Mouse (Mus musculus) hindbrain, embryonic 16.5 days (tissue): Measurements from ENCODE around the gene Dpp6. TPM values are rescaled to one million over a fixed set of nuclear protein-coding genes. Genes with fewer than 3 reads are reported as not detected.

ENCODE experiments used
- ATAC-seq: fragments of 200-750 bp; cut with Nextera tagmentation; 2 replicates; pipeline ENCODE4 v1.8.0; 2017; ENCODE audit warnings: moderate TSS enrichment, moderate library complexity
- H3K27ac ChIP-seq: fragments of 300-500 bp; sonication (generic); 2 replicates; pipeline ENCODE4 v1.5.1; 2014; ENCODE audit warnings: low read depth, mild to moderate bottlenecking, control low read depth, low read length, moderate library complexity
- H3K27me3 ChIP-seq: fragments of 300-500 bp; sonication (generic); replicated peaks from 2 replicates; pipeline ENCODE4 v1.6.1; 2014; ENCODE audit warnings: low read length; ENCODE audit not compliant: control insufficient read depth, insufficient read depth
- H3K36me3 ChIP-seq: fragments of 300-500 bp; sonication (generic); 2 replicates; pipeline ENCODE4 v1.6.1; 2014; ENCODE audit warnings: mild to moderate bottlenecking, low read length, moderate library complexity, mixed read lengths; ENCODE audit not compliant: control insufficient read depth, insufficient read depth
- H3K4me1 ChIP-seq: fragments of 300-500 bp; sonication (generic); 2 replicates; pipeline ENCODE4 v1.6.1; 2014; ENCODE audit warnings: low read depth, low read length; ENCODE audit not compliant: control insufficient read depth, insufficient read depth
- H3K4me2 ChIP-seq: fragments of 300-500 bp; sonication (generic); 2 replicates; pipeline ENCODE4 v1.6.1; 2014; ENCODE audit warnings: mild to moderate bottlenecking, low read length, control low read depth, moderate library complexity
- H3K4me3 ChIP-seq: fragments of 300-500 bp; sonication (generic); 2 replicates; pipeline ENCODE4 v1.5.1; 2014; ENCODE audit warnings: mild to moderate bottlenecking, low read length, control low read depth, moderate library complexity
- H3K9ac ChIP-seq: fragments of 300-500 bp; sonication (generic); 2 replicates; pipeline ENCODE4 v1.6.1; 2014; ENCODE audit warnings: low read depth, mild to moderate bottlenecking, control low read depth, low read length, moderate library complexity
- H3K9me3 ChIP-seq: fragments of 300-500 bp; sonication (generic); 2 replicates; pipeline ENCODE4 v1.6.1; 2014; ENCODE audit warnings: mild to moderate bottlenecking, low read length, moderate library complexity; ENCODE audit not compliant: control insufficient read depth
- WGBS: fragments of 180-500 bp; shearing (Covaris S2); extraction: QIAGEN DNeasy Blood & Tissue Kit; methylation state at CpG from one replicate; pipeline ENCODE4 v1.1.7; 2014; 5-methylcytosine and 5-hydroxymethylcytosine counted together
- polyA plus RNA-seq: library from polyadenylated mRNA; unstranded; fragments of >200 nt; fragmentation: Nextera tagmentation; extraction: Ambion mirVana; gene quantifications from 2 replicates; pipeline ENCODE4 v1.2.1, GENCODE M21; 2015

Gene Dpp6
- polyA plus RNA-seq, 1 experiment from 2014 or later, result 97.0 TPM

DNA sequence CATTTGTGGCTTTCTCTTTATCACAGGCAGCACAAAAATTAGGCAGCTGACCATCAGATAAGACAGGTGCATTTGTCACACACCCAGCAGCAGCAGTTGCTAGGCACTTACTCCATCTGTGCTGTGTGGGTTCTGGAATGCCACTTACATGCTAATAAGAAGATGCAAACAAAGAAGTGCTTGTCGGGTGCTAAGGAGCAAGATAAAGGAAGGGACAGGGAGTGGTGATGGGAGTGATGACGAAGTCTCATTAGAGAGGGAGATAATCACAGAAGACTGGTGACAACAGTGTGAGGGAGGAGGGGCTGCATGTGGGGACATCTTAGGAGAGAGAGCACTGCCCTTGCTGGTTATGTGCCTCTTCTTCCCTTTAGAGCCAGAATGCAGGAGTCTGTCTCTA is 174.6 kb downstream of the Dpp6 start:
- Histone ChIP-seq H3K4me2 (no peak overlapping the region), H3K4me1 (peaks cover 6% of the 10 kb centered on the region), H3K27ac (no peak overlapping the region), H3K4me3 (no peak overlapping the region), H3K27me3 (no peaks in the 10 kb centered on the region), H3K9ac (no peak overlapping the region), H3K36me3 (no peaks in the 10 kb centered on the region), H3K9me3 (no peaks in the 10 kb centered on the region)
- 4% methylated on average over 2 of the region's 2 CpGs for WGBS
- ATAC-seq, result peak; percentile 61

DNA sequence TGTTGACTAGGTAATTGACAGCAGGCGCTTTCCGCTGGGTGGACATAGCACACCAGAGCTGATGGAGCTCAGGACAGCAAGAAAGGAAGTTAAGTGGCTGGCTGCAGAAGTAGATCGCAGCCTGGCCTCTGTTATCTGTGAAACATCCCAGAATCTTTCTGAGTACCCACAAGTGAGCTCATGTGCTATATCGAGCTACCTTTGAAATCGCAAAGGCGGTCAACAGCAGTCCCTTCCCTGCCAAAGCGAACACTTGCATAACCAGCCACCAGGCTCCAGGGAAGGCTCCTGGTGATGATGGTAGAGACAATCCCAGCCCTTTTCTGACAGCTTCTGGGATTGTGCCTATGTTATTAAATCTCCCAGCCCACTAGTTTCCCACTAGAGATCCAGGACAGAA is 186.5 kb downstream of the Dpp6 start:
- H3K4me3 ChIP-seq, result no peak overlapping the region
- H3K36me3 ChIP-seq, result no peaks in the 10 kb centered on the region
- no peak overlapping the region for H3K9ac ChIP-seq
- 95% methylated on average over 7 of the region's 7 CpGs for WGBS
- H3K4me2 ChIP-seq, result no peak overlapping the region
- no peaks in the 10 kb centered on the region for H3K9me3 ChIP-seq
- H3K27me3 ChIP-seq, result no peaks in the 10 kb centered on the region
- H3K4me1 ChIP-seq, result no peaks in the 10 kb centered on the region
- no peak overlapping the region for H3K27ac ChIP-seq
- no peak for ATAC-seq

DNA sequence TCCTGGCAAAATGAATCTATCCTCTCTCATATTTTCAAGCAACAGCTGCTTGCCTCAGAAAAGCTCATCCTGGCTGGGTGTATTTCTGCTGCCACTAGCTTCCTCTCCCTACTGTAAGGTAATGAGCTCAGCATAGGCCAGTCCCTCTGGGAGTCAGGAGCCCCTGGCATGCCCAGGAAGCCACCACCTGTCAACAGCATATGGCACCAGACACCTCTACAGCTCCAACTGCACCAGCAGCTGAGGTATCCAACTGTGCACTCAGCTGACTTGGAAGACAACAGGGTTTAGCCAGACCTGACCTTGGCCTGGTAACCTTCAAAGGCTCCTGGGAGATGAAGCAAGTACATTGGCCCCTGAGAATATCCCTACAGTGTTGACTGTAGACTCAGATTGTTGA is 192.2 kb downstream of the Dpp6 start:
- Histone ChIP-seq H3K4me1 (no peaks in the 10 kb centered on the region), H3K27ac (no peak overlapping the region), H3K27me3 (no peaks in the 10 kb centered on the region), H3K4me2 (no peak overlapping the region), H3K9me3 (no peaks in the 10 kb centered on the region), H3K9ac (no peak overlapping the region), H3K36me3 (no peaks in the 10 kb centered on the region), H3K4me3 (no peak overlapping the region)
- ATAC-seq, result no peak; the same call in 1 of the 2 replicates

DNA sequence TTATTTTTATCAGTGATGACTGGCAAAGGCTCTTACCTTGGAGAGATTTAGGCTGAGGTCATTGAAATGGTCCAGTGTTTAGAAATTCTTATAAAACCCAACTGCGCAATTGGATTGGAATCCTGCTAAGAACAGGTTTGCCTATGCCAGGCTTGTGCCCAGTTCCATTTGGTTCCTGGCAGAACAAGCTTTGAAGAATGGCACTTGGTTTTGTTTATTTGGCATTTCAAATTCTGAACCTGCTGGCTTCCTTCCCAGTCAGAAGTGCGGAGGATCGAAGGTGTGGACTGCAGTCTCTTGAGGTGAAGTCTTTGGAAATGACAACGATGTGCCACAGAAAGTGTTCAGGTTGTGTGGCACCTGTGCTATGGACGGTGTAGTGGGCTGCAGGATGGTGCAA is 193.6 kb downstream of the Dpp6 start:
- Histone ChIP-seq H3K27me3 (no peaks in the 10 kb centered on the region), H3K27ac (no peak overlapping the region), H3K36me3 (no peaks in the 10 kb centered on the region), H3K9me3 (no peaks in the 10 kb centered on the region), H3K4me3 (no peak overlapping the region), H3K4me2 (no peak overlapping the region), H3K4me1 (no peaks in the 10 kb centered on the region), H3K9ac (no peak overlapping the region)
- ATAC-seq, result no peak
- 84% methylated on average over 5 of the region's 5 CpGs for WGBS

DNA sequence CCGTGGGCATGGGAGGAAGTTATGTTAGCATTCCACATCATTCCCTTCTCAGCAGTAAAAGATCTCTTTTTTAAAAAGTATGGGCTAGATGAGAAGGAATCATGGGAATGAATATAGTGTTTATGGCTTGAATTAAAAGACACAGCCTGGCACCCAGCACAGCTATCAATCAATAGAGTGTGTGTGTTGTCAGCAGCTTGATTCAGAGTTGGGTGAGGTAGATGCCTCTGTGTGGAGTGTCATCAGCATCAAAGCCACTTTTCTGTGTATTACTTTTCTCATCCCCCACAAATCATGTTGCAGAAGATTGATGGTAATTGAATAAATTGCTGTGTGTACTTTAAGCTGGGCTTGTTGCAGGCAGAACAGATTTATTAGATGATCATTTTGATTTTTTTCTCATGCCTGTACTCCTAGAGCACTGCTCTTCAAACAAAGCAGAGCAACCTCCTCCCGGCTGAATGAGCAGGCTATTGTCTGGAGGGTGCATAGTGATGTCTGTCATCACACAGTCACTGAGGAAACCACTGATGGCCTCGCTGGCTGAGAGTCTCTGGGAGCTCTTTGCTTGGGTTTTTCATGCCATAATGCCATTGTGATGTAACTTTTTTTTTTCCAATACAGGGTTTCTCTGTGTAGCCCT is 201.4 kb downstream of the Dpp6 start:
- peak overlapping the region; percentile 44; the same call in 1 of the 2 replicates for H3K27ac ChIP-seq
- no peak overlapping the region for H3K4me3 ChIP-seq
- no peak overlapping the region for H3K4me2 ChIP-seq
- no peaks in the 10 kb centered on the region for H3K9me3 ChIP-seq
- H3K4me1 ChIP-seq, result no peaks in the 10 kb centered on the region; the same call in 1 of the 2 replicates
- H3K36me3 ChIP-seq, result no peaks in the 10 kb centered on the region
- 30% methylated on average over 3 of the region's 3 CpGs for WGBS
- peak; percentile 58 for ATAC-seq
- H3K27me3 ChIP-seq, result no peaks in the 10 kb centered on the region
- no peak overlapping the region for H3K9ac ChIP-seq

DNA sequence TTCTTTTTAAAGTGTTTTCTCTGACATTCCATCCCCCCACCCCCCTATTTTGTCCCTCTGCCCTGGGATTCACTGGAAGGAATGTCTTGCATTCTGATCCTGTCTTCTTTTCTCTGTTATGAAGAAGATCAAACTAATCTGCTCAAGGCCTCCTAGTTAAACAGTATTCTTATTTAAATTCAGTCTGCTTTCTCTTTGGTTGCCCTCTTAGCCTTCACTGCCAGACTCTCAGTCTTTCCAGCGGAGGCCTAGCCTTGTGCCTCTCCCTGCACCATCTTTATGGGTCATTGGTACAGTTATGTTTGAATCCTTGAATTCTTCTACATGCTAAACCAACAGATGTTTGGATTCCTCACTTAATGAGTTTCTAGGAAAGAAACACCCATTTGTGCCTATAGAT is 211.6 kb downstream of the Dpp6 start:
- H3K4me1 ChIP-seq, result no peaks in the 10 kb centered on the region
- no peak overlapping the region for H3K4me3 ChIP-seq
- no peak overlapping the region for H3K4me2 ChIP-seq
- 40% methylated on average over 1 of the region's 1 CpGs for WGBS
- no peaks in the 10 kb centered on the region for H3K27me3 ChIP-seq
- H3K36me3 ChIP-seq, result no peaks in the 10 kb centered on the region
- no peaks in the 10 kb centered on the region for H3K9me3 ChIP-seq
- no peak overlapping the region for H3K27ac ChIP-seq
- no peak for ATAC-seq
- no peak overlapping the region for H3K9ac ChIP-seq

DNA sequence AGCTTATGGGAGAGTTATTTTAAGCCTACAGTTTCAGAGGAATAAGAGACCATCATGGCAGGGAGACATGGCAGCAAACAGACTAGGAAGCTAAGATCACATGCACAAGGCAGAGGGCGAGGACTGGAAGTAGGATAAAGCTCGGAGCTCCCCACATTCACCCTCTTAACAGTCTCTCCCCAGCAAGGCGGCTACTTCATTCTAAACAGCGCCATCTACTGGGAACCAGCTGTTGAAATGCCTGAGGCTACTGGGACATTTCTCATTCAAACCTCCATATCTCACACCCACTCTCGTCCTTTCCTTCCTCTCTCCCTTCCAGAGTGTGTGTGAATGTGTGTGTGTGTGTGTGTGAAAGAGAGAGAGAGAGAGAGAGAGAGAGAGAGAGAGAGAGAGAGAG is 212.8 kb downstream of the Dpp6 start:
- H3K4me3 ChIP-seq, result no peak overlapping the region
- no peaks in the 10 kb centered on the region for H3K27me3 ChIP-seq
- H3K9me3 ChIP-seq, result no peaks in the 10 kb centered on the region
- ATAC-seq, result no peak
- no peak overlapping the region for H3K27ac ChIP-seq
- H3K36me3 ChIP-seq, result no peaks in the 10 kb centered on the region
- H3K4me2 ChIP-seq, result no peak overlapping the region
- no peaks in the 10 kb centered on the region for H3K4me1 ChIP-seq
- H3K9ac ChIP-seq, result no peak overlapping the region
- WGBS, result 17% methylated on average over 5 of the region's 5 CpGs

DNA sequence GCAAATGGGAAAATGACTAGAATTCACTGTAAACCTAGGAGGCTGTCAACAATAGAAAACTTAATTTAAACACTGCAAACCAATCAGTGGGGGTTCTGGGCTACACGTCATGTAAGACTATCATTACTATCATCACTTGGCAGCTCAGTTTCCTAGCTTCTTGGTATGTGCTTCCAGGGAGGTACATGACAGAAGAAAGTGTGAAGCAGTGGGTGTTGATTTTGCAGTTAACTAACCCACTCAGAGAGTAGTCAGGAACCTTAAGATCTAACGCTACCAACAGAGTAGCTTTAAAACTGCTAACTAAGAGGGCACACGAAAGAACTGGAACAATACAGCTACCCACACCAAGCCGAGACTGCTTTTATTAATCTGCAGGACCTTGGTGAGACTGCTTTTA is 217.9 kb downstream of the Dpp6 start:
- Histone ChIP-seq H3K9ac (no peak overlapping the region), H3K9me3 (no peaks in the 10 kb centered on the region), H3K4me2 (no peak overlapping the region), H3K27ac (no peak overlapping the region), H3K36me3 (no peaks in the 10 kb centered on the region), H3K4me1 (no peaks in the 10 kb centered on the region), H3K4me3 (no peak overlapping the region), H3K27me3 (no peaks in the 10 kb centered on the region)
- 61% methylated on average over 4 of the region's 4 CpGs for WGBS
- no peak for ATAC-seq

DNA sequence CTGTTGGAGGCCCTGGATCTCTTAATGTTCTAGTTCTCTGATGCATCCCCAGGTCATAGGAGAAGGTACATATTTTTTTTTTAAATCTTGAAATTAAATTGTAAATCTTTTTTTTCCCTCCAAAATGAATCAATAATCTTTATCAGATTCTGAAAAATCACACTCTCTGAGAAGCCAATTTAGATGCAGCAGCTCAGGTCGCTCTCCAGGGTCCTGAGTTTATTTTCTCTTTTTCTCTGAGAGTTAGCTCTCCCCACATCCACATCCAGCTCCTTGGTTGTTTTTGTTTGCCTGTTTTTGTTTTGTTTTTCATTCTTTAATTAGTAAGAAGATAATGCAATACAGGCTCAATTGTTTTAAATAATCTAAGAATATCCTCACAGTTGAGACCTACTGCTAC is 218.3 kb downstream of the Dpp6 start:
- Histone ChIP-seq H3K9ac (no peak overlapping the region), H3K36me3 (no peaks in the 10 kb centered on the region), H3K27ac (no peak overlapping the region), H3K27me3 (no peaks in the 10 kb centered on the region), H3K9me3 (no peaks in the 10 kb centered on the region), H3K4me2 (no peak overlapping the region), H3K4me3 (no peak overlapping the region), H3K4me1 (no peaks in the 10 kb centered on the region)
- whole genome bisulfite sequencing, result 69% methylated on average over 1 of the region's 1 CpGs
- no peak for ATAC-seq

DNA sequence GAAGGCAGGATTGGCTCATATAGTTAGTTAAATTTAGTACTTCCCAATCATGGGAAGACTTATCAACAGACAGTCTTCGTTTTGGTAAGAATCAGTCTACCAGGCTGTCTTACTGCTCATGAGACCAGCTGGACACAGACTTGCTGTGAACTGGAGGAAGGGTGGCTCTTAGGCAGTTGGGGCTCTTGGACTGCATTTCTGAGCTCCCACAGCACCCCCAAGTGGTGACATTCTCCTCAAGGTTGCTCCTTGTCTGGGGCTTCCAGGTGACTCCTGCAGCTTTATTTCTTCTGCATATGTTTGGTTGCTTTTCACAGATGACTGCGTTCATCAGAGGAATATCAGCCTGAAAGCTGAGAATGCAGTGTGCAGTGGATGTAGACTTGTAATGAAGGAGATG is 218.9 kb downstream of the Dpp6 start:
- Histone ChIP-seq H3K27me3 (no peaks in the 10 kb centered on the region), H3K36me3 (no peaks in the 10 kb centered on the region), H3K4me3 (no peak overlapping the region), H3K4me2 (no peak overlapping the region), H3K9ac (no peak overlapping the region), H3K27ac (no peak overlapping the region), H3K4me1 (no peaks in the 10 kb centered on the region), H3K9me3 (no peaks in the 10 kb centered on the region)
- ATAC-seq, result 0 out of 2 replicates have a peak, but pooled peaks have one; percentile 54
- 17% methylated on average over 2 of the region's 2 CpGs for WGBS
